Mouse (Mus musculus) spleen, embryonic (tissue): Measurements from ENCODE around the gene Gpm6b.

Source experiments
- CTCF ChIA-PET: fragments of 350-600 bp; sonication (Branson Sonifier 250); formaldehyde crosslinking; loops from one replicate; lab custom pipeline; 2022; lab: Charles Lee

The Gpm6b gene

GRCm38 (mm10) chrX:166238831-166239460 is at the start of gene Gpm6b:
Gene Gpm6b, plus strand, starts transcription at chrX:166238911.
- CTCF ChIA-PET: interaction anchor here (0.7 kb wide), 1 partner anchor 411 kb away, joined by 4 read pairs; no protein-coding TSS in a partner anchor

DNA sequence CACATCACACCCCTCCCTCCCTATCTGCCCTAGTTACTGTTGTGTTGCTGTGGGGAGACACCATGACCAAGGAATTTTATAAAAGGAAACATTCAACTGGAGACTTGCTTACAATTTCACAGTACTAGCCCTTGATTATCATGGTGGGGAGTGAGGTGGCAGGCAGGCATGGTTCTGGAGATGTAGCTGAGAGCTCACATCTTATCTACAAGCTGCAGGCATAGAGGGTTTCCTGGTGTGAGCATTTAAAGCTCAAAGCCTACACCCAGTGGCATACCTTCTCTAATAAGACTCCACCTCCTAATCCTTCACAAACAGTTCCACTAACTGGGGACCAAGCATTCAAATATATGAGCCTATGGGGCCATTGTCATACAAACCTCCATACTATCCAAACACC is 42.4 kb upstream of the Gpm6b start:
- CTCF ChIA-PET: no interaction called here

DNA sequence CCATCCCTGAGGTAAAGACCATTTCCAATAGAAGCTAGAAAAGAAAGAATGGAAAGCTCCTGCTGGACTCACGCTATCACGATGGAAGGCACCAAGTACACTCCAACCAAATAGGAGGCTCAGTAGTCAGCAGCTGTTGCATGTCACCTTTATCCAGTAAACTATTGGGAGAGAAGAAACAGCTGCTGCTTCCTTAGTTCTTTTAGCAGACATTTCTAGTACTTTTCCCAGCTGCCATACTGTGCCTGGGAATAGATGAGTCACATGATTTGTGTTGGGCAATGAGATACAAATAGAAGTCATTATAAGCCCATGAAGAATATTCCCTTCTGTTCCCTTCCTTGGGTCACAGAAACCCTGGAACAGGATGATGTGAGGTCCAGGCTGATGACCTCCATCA is 40.4 kb upstream of the Gpm6b start:
- CTCF ChIA-PET: no interaction called here

GRCm38 (mm10) chrX:166199812-166200211 is 38.9 kb upstream of the Gpm6b start:
- CTCF ChIA-PET: no interaction called here

DNA sequence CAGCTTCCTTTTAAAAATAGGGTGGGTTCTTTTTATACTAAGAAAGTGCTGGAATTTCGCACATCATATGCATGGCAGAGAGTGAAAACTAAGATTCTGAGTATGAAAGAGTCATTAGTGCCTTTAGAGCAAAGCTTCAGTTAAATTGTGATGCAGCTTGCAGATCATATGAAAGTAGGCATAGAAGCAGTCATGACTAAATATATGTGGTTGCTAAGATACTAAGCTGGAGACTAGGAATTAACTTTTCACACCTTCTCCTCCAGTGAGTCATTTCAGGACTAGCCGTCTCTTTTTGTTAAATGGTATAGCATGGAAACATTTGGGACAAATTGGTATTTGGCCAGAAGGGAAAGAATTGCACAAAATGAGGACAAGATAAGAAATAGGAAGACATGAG is 24.1 kb upstream of the Gpm6b start:
- CTCF ChIA-PET: no interaction called here

GRCm38 (mm10) chrX:166216248-166216647 is 22.5 kb upstream of the Gpm6b start:
- CTCF ChIA-PET: no interaction called here

- CTCF ChIA-PET: no interaction called here
Measured at GRCm38 (mm10) chrX:166216720-166217119, 22.0 kb upstream of the Gpm6b start.

DNA sequence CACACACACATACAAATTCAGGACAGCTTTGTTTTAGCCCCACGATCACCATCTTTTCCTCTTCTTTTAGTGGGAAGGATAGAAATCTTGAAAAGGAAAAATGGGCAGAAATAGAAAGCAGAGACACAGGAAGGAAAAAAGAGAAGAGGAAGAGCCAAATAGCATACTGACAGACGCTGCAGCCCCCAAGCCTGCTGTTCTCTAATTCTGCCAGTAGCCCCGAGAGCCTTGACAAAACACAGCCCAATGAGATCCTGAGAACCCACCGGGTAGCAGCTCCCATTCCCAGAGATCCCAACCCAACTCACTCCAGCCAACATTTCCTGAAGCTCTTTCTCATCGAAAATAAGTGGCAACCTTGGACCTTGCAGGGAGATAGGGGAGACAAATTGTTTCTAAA is 19.4 kb upstream of the Gpm6b start:
- CTCF ChIA-PET: no interaction called here

DNA sequence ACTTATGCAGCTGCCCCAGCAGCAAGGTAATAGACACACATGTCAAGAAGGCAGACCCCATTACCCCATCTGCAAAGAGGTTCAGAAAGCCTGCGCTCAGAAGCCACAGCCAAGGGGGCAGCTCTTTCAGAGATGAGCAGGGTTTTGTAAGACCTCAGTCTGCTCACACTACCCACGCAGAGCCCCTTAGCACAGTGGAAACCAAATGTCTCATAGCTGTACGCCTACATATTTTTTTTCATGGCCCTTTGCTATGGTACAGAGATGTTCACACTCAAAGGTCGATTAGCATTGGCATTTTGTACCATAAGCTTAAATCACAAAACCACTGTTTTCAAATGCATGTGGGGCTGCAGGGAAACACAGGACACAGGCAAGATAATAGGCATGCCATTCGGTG is 11.9 kb upstream of the Gpm6b start:
- CTCF ChIA-PET: no interaction called here

- CTCF ChIA-PET: no interaction called here
Measured at GRCm38 (mm10) chrX:166229750-166230149, 9.0 kb upstream of the Gpm6b start.

GRCm38 (mm10) chrX:166230515-166231267 is 8.0 kb upstream of the Gpm6b start:
- CTCF ChIA-PET: no interaction called here

GRCm38 (mm10) chrX:166236131-166236530 is 2.6 kb upstream of the Gpm6b start:
- CTCF ChIA-PET: no interaction called here

- CTCF ChIA-PET: no interaction called here
Measured at GRCm38 (mm10) chrX:166239520-166239919, 809 bp downstream of the Gpm6b start.

DNA sequence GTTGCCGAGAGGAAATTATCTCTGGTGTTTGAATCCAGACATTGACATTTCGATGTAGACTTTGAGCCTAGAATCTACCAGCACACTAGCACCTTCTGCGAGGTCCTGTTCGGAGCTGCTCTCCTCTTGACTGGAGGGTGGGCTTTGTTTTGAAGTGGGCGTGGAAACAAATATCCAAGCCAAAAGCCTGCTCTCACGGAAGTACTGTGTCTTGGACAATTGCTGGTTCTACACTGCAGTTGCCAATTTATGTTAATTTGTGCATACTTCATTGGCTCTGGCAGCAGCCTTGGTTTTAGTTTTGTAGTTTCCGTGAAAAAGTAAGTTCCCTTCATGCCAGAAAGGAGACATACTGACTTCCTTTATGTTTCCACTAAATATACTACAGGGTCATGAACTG is 2.0 kb downstream of the Gpm6b start:
- CTCF ChIA-PET: no interaction called here

DNA sequence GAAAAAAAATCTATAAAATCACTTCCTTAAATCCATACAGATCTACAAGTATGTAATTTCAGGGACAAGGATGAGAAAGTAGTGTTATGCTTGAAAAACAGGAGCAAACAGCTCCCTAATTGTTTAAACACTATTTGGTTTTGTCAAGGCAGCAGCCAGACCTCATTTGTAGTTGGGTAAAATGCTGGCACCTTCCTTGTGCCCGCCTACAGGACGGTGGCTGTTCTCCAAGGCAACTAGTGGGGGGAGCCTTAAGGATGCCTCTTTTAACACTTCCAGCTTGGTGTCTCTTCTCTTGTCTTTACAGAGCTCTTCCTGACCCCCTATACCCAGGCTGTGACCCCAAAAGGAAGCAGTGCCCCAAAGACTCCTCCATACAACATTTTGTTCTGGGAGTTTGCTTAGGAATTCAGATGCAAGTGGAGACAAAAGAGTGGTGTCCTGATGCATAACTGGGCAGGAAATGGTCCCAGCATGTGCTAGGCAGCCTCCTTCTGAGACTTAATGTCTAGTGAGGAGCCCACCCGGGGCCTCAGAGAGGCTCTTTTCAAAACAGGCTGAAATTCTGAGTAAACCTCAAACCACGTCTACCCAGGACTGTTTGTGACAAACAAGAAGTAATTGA is 4.7 kb downstream of the Gpm6b start:
- CTCF ChIA-PET: no interaction called here

GRCm38 (mm10) chrX:166271489-166271888 is 32.8 kb downstream of the Gpm6b start:
- CTCF ChIA-PET: no interaction called here

- CTCF ChIA-PET: no interaction called here
Measured at GRCm38 (mm10) chrX:166272646-166273045, 33.9 kb downstream of the Gpm6b start.

DNA sequence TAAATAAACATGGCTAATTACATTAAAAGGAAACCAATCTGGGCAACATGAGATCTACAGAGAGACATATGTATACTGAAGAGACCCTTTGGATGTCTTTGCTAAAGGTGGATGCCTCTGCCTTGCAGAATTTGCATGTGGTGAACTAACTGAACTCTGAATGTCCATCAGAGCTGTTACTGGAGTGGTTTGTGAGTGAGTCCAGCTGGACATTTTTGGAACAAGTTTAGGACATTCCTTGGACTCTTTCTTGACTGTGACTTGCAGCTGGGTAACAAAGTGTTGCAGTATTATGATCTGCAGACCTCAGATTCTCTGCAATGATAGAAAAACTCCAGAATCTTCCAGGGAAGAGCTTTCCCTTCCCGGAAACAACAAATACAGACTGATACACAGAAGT is 41.1 kb downstream of the Gpm6b start:
- CTCF ChIA-PET: no interaction called here

DNA sequence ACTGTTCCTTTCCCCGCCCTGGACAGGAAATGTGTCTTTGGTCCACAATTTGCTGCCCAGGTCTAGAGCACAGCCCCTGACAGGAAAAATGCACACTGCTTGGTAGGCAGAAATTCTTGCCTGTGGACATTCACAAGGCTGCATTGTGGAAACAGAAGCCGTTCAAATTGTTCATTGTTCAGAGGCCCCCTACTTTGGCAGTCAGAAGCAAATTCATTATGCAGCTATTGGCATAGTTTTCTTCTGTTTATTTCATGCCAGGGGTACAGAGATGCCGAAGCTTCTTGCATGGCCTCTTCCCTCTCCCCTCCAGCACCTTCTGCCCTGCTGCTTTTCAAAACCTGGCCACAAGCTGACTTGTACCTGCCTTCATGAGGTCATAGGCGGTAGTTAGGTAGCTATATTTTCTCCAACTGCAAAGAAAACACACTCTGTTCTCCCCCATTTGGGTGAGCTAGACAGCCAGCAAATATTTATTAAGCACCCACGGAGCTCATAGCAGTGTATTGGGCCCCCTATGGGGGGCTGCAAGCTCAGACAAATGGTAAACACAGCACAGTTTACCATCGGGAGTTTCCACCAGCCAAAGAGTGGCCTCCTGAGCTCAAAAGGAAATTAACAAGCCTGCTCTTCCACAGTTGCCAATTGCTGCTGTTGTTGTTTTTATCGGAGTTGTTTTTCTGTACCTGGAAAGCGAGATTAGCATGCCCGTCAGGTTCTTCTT is 48.2 kb downstream of the Gpm6b start:
- CTCF ChIA-PET: no interaction called here

DNA sequence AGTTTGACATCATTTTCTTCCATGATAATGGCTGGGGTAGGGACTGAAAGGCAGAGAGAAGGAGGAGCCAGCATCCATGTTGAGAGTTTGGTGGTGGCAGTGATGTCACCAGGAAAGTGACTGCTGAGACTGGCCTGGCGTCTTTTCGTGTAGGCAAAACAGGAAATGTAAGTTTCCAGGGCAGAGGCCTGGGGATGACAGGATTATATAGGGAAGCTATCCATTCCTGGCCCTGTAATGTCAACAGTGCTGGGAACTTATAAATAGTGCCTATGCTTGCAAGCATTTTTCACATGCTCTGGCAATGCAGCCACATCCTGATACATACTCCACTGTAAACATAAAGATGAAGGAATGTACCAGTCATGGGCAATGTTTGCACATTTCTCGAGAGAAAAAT is 52.6 kb downstream of the Gpm6b start:
- CTCF ChIA-PET: no interaction called here

DNA sequence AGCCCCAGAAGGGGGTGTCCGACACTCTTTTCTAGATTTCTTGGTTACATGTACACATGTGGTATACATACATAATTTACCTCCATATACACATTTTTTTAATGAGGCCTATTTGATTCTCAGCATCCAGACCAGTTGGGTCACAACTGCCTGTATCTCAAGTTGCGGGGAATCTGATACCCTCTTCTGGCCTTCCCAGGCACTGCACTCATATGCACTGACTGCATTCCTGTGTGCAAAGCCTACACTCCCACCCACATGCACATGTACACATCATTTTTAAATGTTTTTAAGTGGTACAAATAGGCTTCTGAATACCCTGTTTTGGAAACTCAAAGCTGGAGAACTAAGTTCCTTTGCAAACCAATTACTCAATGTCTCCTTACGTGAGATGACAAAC is 54.8 kb downstream of the Gpm6b start:
- CTCF ChIA-PET: interaction anchor here (0.6 kb wide), 1 partner anchor 40 kb away, joined by 4 read pairs; no protein-coding TSS in a partner anchor

GRCm38 (mm10) chrX:166302791-166303190 is 64.1 kb downstream of the Gpm6b start:
- CTCF ChIA-PET: no interaction called here
